Mouse (Mus musculus) heart, adult 10 weeks (tissue): Measurements from ENCODE around the gene Abl2. TPM values are rescaled to one million over a fixed set of nuclear protein-coding genes. Genes with fewer than 3 reads are reported as not detected.

Experiments used
- polyA plus RNA-seq: library from polyadenylated mRNA; stranded (reverse); fragments of 350-450 nt; fragmentation: Illumina TruSeq; extraction: RNeasy Lipid Tissue Mini Kit (QIAGEN cat#74804); gene quantifications from one replicate; pipeline ENCODE4 v1.2.3, GENCODE M21; 2014; ENCODE audit warnings: low read depth, low replicate concordance

Gene Abl2
- 11.3 TPM for polyA plus RNA-seq

DNA sequence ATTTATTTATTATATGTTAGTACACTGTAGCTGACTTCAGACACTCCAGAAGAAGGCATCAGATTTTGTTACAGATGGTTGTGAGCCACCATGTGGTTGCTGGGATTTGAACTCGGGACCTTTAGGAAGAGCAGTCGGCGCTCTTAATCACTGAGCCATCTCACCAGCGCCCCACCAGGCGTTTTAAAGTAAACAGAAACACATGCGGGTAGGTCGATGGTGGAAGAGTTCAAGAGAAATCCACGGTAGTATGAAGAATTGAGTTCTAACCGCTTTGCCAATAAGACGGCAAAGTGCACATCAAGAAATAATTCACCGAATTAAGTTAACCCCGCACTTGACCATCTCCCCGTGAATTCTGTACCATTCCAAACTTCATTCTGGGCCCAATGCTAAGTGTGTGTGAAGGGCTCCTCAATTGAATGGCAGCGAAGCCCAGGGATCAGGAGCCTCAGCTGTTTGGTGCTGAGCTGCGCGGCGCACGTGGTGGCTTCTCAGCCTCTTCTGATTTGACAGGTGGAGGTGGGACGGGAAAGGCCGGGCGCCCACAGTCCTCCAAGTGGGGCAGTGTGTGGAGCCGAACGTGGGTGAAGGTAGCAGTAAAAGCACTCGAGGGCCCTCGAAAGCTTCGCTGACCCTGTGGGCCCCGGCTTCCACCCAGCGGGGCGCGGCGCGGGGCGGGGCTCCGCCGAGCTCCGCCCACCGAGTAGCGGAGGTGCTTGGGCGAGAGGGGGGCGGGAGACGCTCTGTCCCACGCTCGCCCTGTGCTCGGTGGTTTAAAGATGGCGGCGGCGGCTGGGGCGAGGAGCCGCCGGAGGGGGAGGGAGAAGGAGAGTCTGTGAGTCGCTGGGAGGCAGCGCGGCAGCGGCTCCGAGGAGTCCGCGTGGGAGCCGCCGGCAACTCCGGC is at the start of gene Abl2:
Gene Abl2, plus strand, starts transcription at position 763 of the 907 bp plus-strand sequence.

GRCm38 (mm10) chr1:156523842-156524241 is 34.7 kb upstream of the Abl2 start, which contains the start of gene Gm10031:
Gene Gm10031 (plus strand): TSS chr1:156524012.

GRCm38 (mm10) chr1:156674195-156675000 is 115.8 kb downstream of the Abl2 start, which contains the start of gene Tor3a:
Gene Tor3a (minus strand): TSS chr1:156674356.

Other genes starting within 250 kb of the Abl2 start
- not detected for gene Nphs2, start 248.1 kb upstream of the Abl2 start, polyA plus RNA-seq
- 207 TPM for gene Gm2000, start 192.7 kb upstream of the Abl2 start, polyA plus RNA-seq
- gene Axdnd1, start 137.6 kb upstream of the Abl2 start, polyA plus RNA-seq: not detected
- gene Soat1, start 84.5 kb upstream of the Abl2 start, polyA plus RNA-seq: 2.4 TPM
- gene Gm10031, start 34.8 kb upstream of the Abl2 start, polyA plus RNA-seq: 5.9 TPM
- gene Tor3a, start 115.6 kb downstream of the Abl2 start, polyA plus RNA-seq: 10.5 TPM
- gene Fam20b, start 160.3 kb downstream of the Abl2 start, polyA plus RNA-seq: 48.4 TPM